Mouse (Mus musculus) testis, postnatal 14 days (tissue): ENCODE data around the gene Gm49369.

Experiments
- DNase-seq: peaks from one replicate; pipeline ENCODE4 v3.0.0; 2021; ENCODE audit warnings: low spot score

The Gm49369 gene

GRCm38 (mm10) chr7:142394261-142395190, 12.1 kb upstream of the Gm49369 start:
- no peak for DNase-seq

DNA sequence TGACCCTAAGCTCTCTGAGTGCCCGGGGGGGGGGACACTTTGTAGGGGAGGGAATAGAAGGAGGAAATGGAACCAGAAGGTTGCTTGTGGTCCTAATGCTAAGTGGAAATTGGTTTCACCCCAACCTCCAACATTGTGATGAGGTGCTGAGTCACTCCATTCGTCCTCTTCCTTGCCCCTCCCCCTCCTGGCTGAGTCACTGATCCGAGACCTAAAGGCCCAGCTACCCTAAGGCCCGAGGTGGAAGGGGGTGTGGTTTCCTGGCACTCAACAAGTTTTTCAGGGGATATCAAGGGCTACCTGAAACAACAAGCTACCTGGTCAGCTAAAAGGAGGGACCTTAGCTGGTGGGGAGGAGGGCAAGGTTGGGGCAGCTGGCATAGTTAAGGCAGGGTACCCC, 10.7 kb upstream of the Gm49369 start:
- DNase-seq, result no peak

- DNase-seq, result no peak
Observed at GRCm38 (mm10) chr7:142391609-142392008, 9.1 kb upstream of the Gm49369 start.

GRCm38 (mm10) chr7:142391108-142391507, 8.6 kb upstream of the Gm49369 start:
- DNase-seq, result no peak

DNA sequence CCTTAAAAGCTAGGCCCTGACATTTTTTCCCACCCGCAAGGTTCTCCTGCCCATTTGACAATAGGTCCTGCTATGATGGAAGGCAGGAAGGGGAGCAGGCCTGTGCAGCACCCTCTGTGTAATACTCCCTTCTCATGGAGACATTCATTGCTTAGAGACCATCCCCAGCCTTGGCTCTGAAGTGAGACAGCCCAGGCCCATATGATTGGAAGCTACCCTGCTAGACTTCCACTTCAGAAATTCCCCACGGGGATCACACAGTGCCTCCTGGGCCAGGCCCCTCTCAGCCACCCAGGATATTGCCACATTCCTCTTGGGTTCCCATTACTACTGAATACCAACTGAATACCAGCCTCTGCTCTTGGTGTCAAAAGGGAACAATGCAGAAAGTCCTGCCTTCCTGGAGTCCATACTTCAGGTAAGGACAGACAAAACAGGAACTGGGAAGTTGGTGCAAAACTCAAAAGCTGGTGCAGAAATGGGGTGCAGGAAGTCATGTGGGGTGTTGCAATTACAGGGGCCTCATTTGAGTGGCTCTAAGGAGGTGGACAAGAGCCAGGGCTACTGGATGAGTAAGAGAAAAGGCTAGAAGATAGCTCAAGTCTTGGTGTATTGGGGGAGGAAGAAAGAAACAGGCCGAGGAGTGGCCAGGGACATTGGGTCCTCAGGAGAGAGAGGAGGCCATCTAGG, 7.6 kb upstream of the Gm49369 start:
- no peak for DNase-seq

GRCm38 (mm10) chr7:142388740-142389139, 6.3 kb upstream of the Gm49369 start:
- DNase-seq, result no peak

- no peak for DNase-seq
Observed at GRCm38 (mm10) chr7:142388198-142388597, 5.7 kb upstream of the Gm49369 start.

GRCm38 (mm10) chr7:142387419-142388148, 5.1 kb upstream of the Gm49369 start, which contains the start of gene Ctsd:
Ctsd (minus strand) TSS chr7:142388038.
- peak; percentile 95 for DNase-seq

- no peak for DNase-seq
Observed at GRCm38 (mm10) chr7:142386621-142387201, 4.2 kb upstream of the Gm49369 start.

DNA sequence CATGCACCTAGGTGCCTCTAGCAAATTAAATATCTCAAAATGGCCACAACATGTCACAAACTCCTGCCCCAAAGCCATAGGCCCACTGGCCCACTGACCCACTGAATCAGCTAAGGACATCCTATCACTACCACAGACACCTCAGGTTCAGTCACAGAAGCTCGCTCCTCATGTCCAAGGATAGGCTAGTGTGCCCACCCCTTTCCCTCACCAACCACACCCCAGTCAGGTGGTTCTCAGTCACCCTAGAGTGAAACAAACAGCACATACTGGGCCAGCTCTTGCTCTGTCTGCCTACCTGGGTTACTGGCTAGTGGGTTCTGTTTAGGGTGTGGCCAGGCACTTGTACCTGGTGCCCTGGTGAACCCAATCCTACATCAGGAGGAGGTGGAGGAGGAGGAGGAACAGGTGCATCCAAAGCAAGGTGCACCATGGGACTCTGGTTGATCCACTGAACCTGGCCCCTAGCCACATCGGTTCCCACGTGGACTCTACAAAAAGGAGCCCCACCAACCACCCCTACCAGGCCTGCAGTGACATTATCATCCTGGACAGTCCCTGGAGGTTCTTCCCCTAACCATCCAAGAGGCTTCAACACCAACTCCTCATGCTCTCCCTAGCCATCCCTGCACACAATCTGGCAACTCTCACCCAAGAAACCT, 3.4 kb upstream of the Gm49369 start:
- no peak for DNase-seq

GRCm38 (mm10) chr7:142384306-142384705, 1.8 kb upstream of the Gm49369 start:
- no peak for DNase-seq

DNA sequence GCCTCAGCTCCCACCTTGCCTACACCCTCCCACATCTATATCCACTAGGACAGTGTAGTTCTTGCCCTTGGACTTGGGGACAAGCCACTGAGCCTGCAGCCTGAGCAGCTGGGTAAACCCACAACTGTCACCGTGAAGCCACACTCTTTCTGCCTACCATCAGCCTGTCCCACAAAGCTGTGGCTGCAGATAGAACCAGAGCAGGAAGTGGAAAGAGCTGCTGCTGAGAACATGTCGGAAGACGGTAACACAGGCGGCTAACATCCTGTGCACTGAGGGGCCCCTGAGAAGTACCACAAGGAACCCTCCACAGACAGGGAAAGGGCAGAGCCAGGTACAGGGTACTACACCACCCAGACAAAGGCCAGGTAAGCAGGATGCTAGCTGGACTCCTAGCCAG, 1.3 kb downstream of the Gm49369 start:
- no peak for DNase-seq

GRCm38 (mm10) chr7:142379186-142379585, 3.3 kb downstream of the Gm49369 start:
- DNase-seq, result no peak

DNA sequence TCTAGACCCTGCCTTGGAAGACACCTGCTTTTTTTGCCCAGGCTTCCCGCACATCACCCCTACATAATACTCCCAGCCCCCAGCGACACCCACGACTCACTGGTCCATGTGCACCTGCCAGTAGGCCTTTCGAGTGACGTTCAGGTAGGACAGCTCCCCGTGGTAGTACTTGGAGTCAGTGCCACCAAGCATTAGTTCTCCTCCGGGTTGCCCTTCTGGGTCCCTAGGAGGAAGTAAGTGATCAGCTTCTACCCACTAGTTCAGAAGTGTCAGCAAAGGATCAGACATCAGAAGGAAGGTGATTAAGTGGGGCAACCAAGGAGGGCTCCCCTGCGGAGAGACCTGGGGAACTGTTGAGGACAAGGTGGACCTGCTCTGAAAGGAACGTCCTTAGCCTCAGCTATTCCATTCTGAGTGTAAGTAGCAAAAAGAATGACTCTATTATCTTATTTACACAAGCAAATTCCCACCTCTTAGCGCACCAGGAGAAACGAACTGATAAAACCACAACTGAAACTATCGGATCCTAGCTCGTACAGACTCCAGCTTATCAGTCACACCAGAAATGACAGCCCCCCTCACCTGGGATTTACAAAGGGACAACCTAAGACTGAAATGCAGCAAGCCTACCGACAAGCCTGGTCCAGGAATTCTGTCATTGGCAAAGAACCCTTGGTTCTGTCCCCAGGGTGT, 5.1 kb downstream of the Gm49369 start:
- no peak for DNase-seq

GRCm38 (mm10) chr7:142376096-142376495, 6.4 kb downstream of the Gm49369 start:
- DNase-seq, result no peak

DNA sequence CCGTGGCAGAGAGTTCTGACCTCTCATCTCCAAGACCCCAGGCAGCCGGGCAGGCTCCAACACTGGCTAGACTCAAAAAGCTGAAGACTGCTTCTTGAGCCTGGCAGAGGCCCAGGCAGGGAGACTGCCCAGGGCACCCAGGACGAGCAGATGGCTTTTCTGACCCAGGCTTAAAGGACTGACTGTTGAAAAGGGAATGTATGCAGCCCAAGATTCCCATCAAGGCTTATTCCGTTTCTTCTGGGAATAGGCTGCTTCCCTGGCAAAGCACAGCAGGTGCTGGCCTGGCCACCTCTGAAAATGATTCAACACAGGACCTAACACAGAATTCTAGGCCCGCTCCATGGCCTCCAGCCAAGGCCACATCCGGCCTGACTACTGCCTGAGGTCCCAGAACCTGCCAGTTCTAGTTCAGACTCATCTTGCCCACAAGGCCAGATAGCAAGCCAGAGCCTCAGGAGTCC, 7.2 kb downstream of the Gm49369 start:
- no peak for DNase-seq

- DNase-seq, result no peak
Observed at GRCm38 (mm10) chr7:142374413-142375015, 8.0 kb downstream of the Gm49369 start.

- no peak for DNase-seq
Observed at GRCm38 (mm10) chr7:142373641-142374412, 8.6 kb downstream of the Gm49369 start, which contains the start of gene Ifitm10. Ifitm10 (minus strand) TSS chr7:142373753.

GRCm38 (mm10) chr7:142373039-142373438, 9.4 kb downstream of the Gm49369 start:
- no peak for DNase-seq
